Comparison of ENCODE assay signal across 8 mouse cellular contexts in genomic region chr5:92434571-92434985, GRCm38 (mm10). TPM values are rescaled to one million over a fixed set of nuclear protein-coding genes. Genes with fewer than 3 reads are reported as not detected.
DNase-seq lines count a peak whose midpoint lies in the region; ATAC-seq lines count a peak whose summit lies in the region.

No protein-coding gene starts in this region.

- peak overlapping the region; percentile 85 for H3K4me2 ChIP-seq in limb, embryonic 13.5 days (replicated peaks)
- peak overlapping the region; percentile 81 for H3K4me2 ChIP-seq in neural tube, embryonic 12.5 days (replicated peaks)

- WGBS in limb, embryonic 13.5 days, result under 1% methylated on average over 33 of the region's 39 CpGs
- under 1% methylated on average over 31 of the region's 39 CpGs for WGBS in neural tube, embryonic 12.5 days

- no peaks in the 10 kb centered on the region for H3K27me3 ChIP-seq in limb, embryonic 13.5 days
- H3K27me3 ChIP-seq in neural tube, embryonic 12.5 days (replicated peaks), result no peaks in the 10 kb centered on the region

- peak overlapping the region; percentile 74 for H3K27ac ChIP-seq in limb, embryonic 13.5 days
- peak overlapping the region; percentile 42; the same call in 1 of the 2 replicates for H3K27ac ChIP-seq in neural tube, embryonic 12.5 days

- peak overlapping the region; percentile 95 for H3K4me3 ChIP-seq in limb, embryonic 13.5 days
- peak overlapping the region; percentile 97 for H3K4me3 ChIP-seq in neural tube, embryonic 12.5 days

- peaks cover 12% of the 10 kb centered on the region for H3K4me1 ChIP-seq in limb, embryonic 13.5 days
- peaks cover 3% of the 10 kb centered on the region; the same call in 1 of the 2 replicates for H3K4me1 ChIP-seq in neural tube, embryonic 12.5 days

- peak; percentile 26 to 38 for DNase-seq in kidney, adult 8-10 months
- no peak for DNase-seq in kidney, postnatal 4 days
- DNase-seq in NIH3T3 (ENCODE audit: low read depth), result peak; percentile 41
- DNase-seq in thymus, postnatal 10 days (ENCODE audit: low spot score in 2 of 2), result no peak
- no peak for DNase-seq in thymus, postnatal 4 days

- H3K36me3 ChIP-seq in limb, embryonic 13.5 days, result no peaks in the 10 kb centered on the region
- H3K36me3 ChIP-seq in neural tube, embryonic 12.5 days, result no peaks in the 10 kb centered on the region; the same call in 1 of the 2 replicates

- no peaks in the 10 kb centered on the region for H3K9me3 ChIP-seq in limb, embryonic 13.5 days
- no peaks in the 10 kb centered on the region for H3K9me3 ChIP-seq in neural tube, embryonic 12.5 days

- peak; percentile 72 for ATAC-seq in erythroid progenitor cell, adult 5-6 weeks (replicated peaks; ENCODE audit: low FRiP score, poor library complexity, severe bottlenecking)
- peak; percentile 75 for ATAC-seq in limb, embryonic 13.5 days (ENCODE audit: low FRiP score, low read depth)
- ATAC-seq in neural tube, embryonic 12.5 days (ENCODE audit: low FRiP score, low read depth), result peak; percentile 77

- H3K9ac ChIP-seq in limb, embryonic 13.5 days, result peak overlapping the region; percentile 95
- peak overlapping the region; percentile 94 for H3K9ac ChIP-seq in neural tube, embryonic 12.5 days

RNA-seq across cellular contexts. Expression of gene Nup54, which starts 0.4 kb away (rescaled TPM):
- total RNA-seq in erythroid progenitor cell, adult 5-6 weeks (2015; ENCODE audit: low replicate concordance), result 22.3 and 32.3 TPM in 2 replicates
- total RNA-seq in erythroid progenitor cell, adult 5-6 weeks (2017; ENCODE audit: low replicate concordance), result 16.3 and 19.8 TPM in 2 replicates
- polyA plus RNA-seq in limb, embryonic 13.5 days (2015; fragmentation: Nextera tagmentation; extraction: Ambion mirVana), result 55.2 and 60.2 TPM in 2 replicates
- polyA plus RNA-seq in neural tube, embryonic 12.5 days (2016; fragmentation: Nextera tagmentation; extraction: Ambion mirVana), result 50.4 and 53.6 TPM in 2 replicates

Comparison
In these comparisons a context has a peak if more than half of its experiments do, and no peak if none do; other contexts are left out.
1. DNase-seq: peak in kidney, adult 8-10 months (2 of 2) and NIH3T3 (single experiment); none in kidney, postnatal 4 days (0 of 2), thymus, postnatal 10 days (0 of 2) and thymus, postnatal 4 days (single experiment).
2. Peak in every context shown above with its lines, with median percentiles within 50 percentile points of each other: ATAC-seq.